Mouse (Mus musculus) MEL (cell line): Measurements from ENCODE around the gene Efna4. TPM values are rescaled to one million over a fixed set of nuclear protein-coding genes. Genes with fewer than 3 reads are reported as not detected.

ENCODE experiments used
- DNase-seq: peaks from one replicate; pipeline ENCODE4 v3.0.0; 2011; ENCODE audit warnings: low read depth, low spot score
- H3K27ac ChIP-seq: 2 replicates; pipeline ENCODE4 v1.5.1; 2012; ENCODE audit warnings: low read depth, mild to moderate bottlenecking, control low read depth, low read length, moderate library complexity; ENCODE audit not compliant: control insufficient read depth
- H3K27me3 ChIP-seq, 2 experiments: fragments of 150-350 bp in 1 of 2; sonication (generic) in 1 of 2; 2 replicates each; pipeline ENCODE4 v1.6.1; 2012; ENCODE audit warnings: low read length in 2 of 2, mild to moderate bottlenecking in 2 of 2, improper control_type of control experiment in 1 of 2, moderate library complexity in 1 of 2; ENCODE audit not compliant: insufficient read depth in 2 of 2, control insufficient read depth in 1 of 2
- H3K36me3 ChIP-seq, 2 experiments: 2 replicates each; pipeline ENCODE4 v1.6.1; 2012 to 2014; ENCODE audit warnings: low read length in 2 of 2, improper control_type of control experiment in 1 of 2, inconsistent platforms in 1 of 2, mild to moderate bottlenecking in 1 of 2; ENCODE audit not compliant: insufficient read depth in 2 of 2, control insufficient read depth in 1 of 2
- H3K4me1 ChIP-seq, 2 experiments: fragments of 150-350 bp in 1 of 2; sonication (generic) in 1 of 2; 2 replicates each; pipeline ENCODE4 v1.6.1; 2012; ENCODE audit warnings: low read length in 2 of 2, improper control_type of control experiment in 1 of 2, mild to moderate bottlenecking in 1 of 2; ENCODE audit not compliant: insufficient read depth in 2 of 2, control insufficient read depth in 1 of 2
- H3K4me3 ChIP-seq, 2 experiments: fragments of 150-350 bp in 1 of 2; sonication (generic) in 1 of 2; 2 replicates each; pipeline ENCODE4 v1.5.1; 2012; ENCODE audit warnings: low read depth in 2 of 2, low read length in 2 of 2, mild to moderate bottlenecking in 2 of 2, moderate library complexity in 2 of 2, control low read depth in 1 of 2, improper control_type of control experiment in 1 of 2; ENCODE audit not compliant: control insufficient read depth in 1 of 2, insufficient read depth in 1 of 2
- H3K79me2 ChIP-seq: 2 replicates; pipeline ENCODE4 v1.6.1; 2012; ENCODE audit warnings: mild to moderate bottlenecking, low read length, moderate library complexity; ENCODE audit not compliant: control insufficient read depth, poor library complexity, insufficient read depth
- H3K9ac ChIP-seq: 2 replicates; pipeline ENCODE4 v1.6.1; 2012; ENCODE audit warnings: low read depth, mild to moderate bottlenecking, control low read depth, low read length, moderate library complexity; ENCODE audit not compliant: control insufficient read depth, poor library complexity, severe bottlenecking
- H3K9me3 ChIP-seq: fragments of 150-350 bp; sonication (generic); replicated peaks from 2 replicates; pipeline ENCODE4 v1.6.1; 2012; ENCODE audit warnings: mild to moderate bottlenecking, low read length, improper control_type of control experiment, moderate library complexity; ENCODE audit not compliant: insufficient read depth
- CTCF ChIP-seq, 3 experiments: IDR thresholded peaks in 2 of 3; conservative IDR thresholded peaks in 1 of 3; 2 replicates each; pipeline ENCODE4 v1.5.1; 2011 to 2012; ENCODE audit warnings: low read length in 3 of 3, low read depth in 2 of 3, mild to moderate bottlenecking in 2 of 3, improper control_type of control experiment in 1 of 3, inconsistent platforms in 1 of 3, mixed read lengths in 1 of 3, moderate library complexity in 1 of 3; ENCODE audit not compliant: control insufficient read depth in 1 of 3, insufficient read depth in 1 of 3, poor library complexity in 1 of 3, severe bottlenecking in 1 of 3
- E2F4 ChIP-seq: IDR thresholded peaks from 2 replicates; pipeline ENCODE4 v1.6.1; 2011; ENCODE audit warnings: low read depth, low read length, improper control_type of control experiment, borderline replicate concordance
- GABPA ChIP-seq: IDR thresholded peaks from 2 replicates; pipeline ENCODE4 v1.6.1; 2012; ENCODE audit warnings: low read depth, mild to moderate bottlenecking, inconsistent platforms, low read length, improper control_type of control experiment, moderate library complexity
- GATA1 ChIP-seq: IDR thresholded peaks from 2 replicates; pipeline ENCODE4 v1.6.1; 2011; ENCODE audit warnings: low read depth, low read length, improper control_type of control experiment
- HCFC1 ChIP-seq: IDR thresholded peaks from 2 replicates; pipeline ENCODE4 v1.6.1; 2012; ENCODE audit warnings: low read depth, mild to moderate bottlenecking, inconsistent platforms, low read length, improper control_type of control experiment, moderate library complexity
- JUND ChIP-seq: IDR thresholded peaks from 2 replicates; pipeline ENCODE4 v1.6.1; 2011; ENCODE audit warnings: low read depth, mild to moderate bottlenecking, improper control_type of control experiment, low read length
- MAX ChIP-seq: IDR thresholded peaks from 2 replicates; pipeline ENCODE4 v1.6.1; 2011; ENCODE audit warnings: low read length, improper control_type of control experiment
- MAZ ChIP-seq: IDR thresholded peaks from 2 replicates; pipeline ENCODE4 v1.6.1; 2012; ENCODE audit warnings: low read depth, mild to moderate bottlenecking, inconsistent platforms, low read length, improper control_type of control experiment
- MEF2A ChIP-seq: IDR thresholded peaks from 2 replicates; pipeline ENCODE4 v1.6.1; 2014; ENCODE audit warnings: low read depth, mild to moderate bottlenecking, inconsistent platforms, low read length, improper control_type of control experiment; ENCODE audit not compliant: poor library complexity, insufficient replicate concordance, severe bottlenecking; ENCODE audit errors: extremely low read depth
- MXI1 ChIP-seq: IDR thresholded peaks from 2 replicates; pipeline ENCODE4 v1.6.1; 2011; ENCODE audit warnings: mild to moderate bottlenecking, low read depth, low read length, improper control_type of control experiment
- MYB ChIP-seq: IDR thresholded peaks from 2 replicates; pipeline ENCODE4 v1.6.1; 2011; ENCODE audit warnings: mild to moderate bottlenecking, low read depth, low read length, improper control_type of control experiment
- NELFE ChIP-seq: IDR thresholded peaks from 2 replicates; pipeline ENCODE4 v1.6.1; 2011; ENCODE audit warnings: low read depth, low read length, improper control_type of control experiment
- NRF1 ChIP-seq: IDR thresholded peaks from 2 replicates; pipeline ENCODE4 v1.6.1; 2014; ENCODE audit warnings: low read depth, mild to moderate bottlenecking, inconsistent platforms, low read length, improper control_type of control experiment, moderate library complexity; ENCODE audit not compliant: poor library complexity, insufficient read depth, severe bottlenecking
- POLR2A ChIP-seq, 2 experiments: IDR thresholded peaks; 2 replicates each; pipeline ENCODE4 v1.6.1; 2011 to 2012; ENCODE audit warnings: low read length in 2 of 2, mild to moderate bottlenecking in 2 of 2, control low read depth in 1 of 2, improper control_type of control experiment in 1 of 2, low read depth in 1 of 2, moderate library complexity in 1 of 2; ENCODE audit not compliant: control insufficient read depth in 1 of 2, insufficient read depth in 1 of 2, poor library complexity in 1 of 2
- POLR2AphosphoS2 ChIP-seq: IDR thresholded peaks from 2 replicates; pipeline ENCODE4 v1.6.1; 2011; ENCODE audit warnings: low read length, improper control_type of control experiment
- RAD21 ChIP-seq: IDR thresholded peaks from 2 replicates; pipeline ENCODE4 v1.6.1; 2011; ENCODE audit warnings: mild to moderate bottlenecking, low read depth, low read length, improper control_type of control experiment
- SIN3A ChIP-seq: IDR thresholded peaks from 2 replicates; pipeline ENCODE4 v1.6.1; 2012; ENCODE audit warnings: low read length, improper control_type of control experiment, inconsistent platforms
- SMC3 ChIP-seq: IDR thresholded peaks from 2 replicates; pipeline ENCODE4 v1.6.1; 2011; ENCODE audit warnings: low read depth, low read length, improper control_type of control experiment
- TBP ChIP-seq: IDR thresholded peaks from 2 replicates; pipeline ENCODE4 v1.8.0; 2011; ENCODE audit warnings: low read depth, low read length, improper control_type of control experiment
- TCF12 ChIP-seq: IDR thresholded peaks from 2 replicates; pipeline ENCODE4 v1.6.1; 2014; ENCODE audit warnings: low read depth, mild to moderate bottlenecking, inconsistent platforms, low read length, improper control_type of control experiment, moderate library complexity
- UBTF ChIP-seq: IDR thresholded peaks from 2 replicates; pipeline ENCODE4 v1.6.1; 2012; ENCODE audit warnings: low read depth, mild to moderate bottlenecking, inconsistent platforms, low read length, improper control_type of control experiment, moderate library complexity, borderline replicate concordance; ENCODE audit not compliant: insufficient read depth
- USF2 ChIP-seq, 2 experiments: IDR thresholded peaks; 2 replicates each; pipeline ENCODE4 v1.6.1; 2011 to 2012; ENCODE audit warnings: improper control_type of control experiment in 2 of 2, low read length in 2 of 2, borderline replicate concordance in 1 of 2, inconsistent platforms in 1 of 2, low read depth in 1 of 2, mild to moderate bottlenecking in 1 of 2; ENCODE audit not compliant: insufficient read depth in 1 of 2
- ZC3H11A ChIP-seq: IDR thresholded peaks from 2 replicates; pipeline ENCODE4 v1.6.1; 2012; ENCODE audit warnings: low read depth, mild to moderate bottlenecking, inconsistent platforms, low read length, improper control_type of control experiment
- ZKSCAN1 ChIP-seq: IDR thresholded peaks from 2 replicates; pipeline ENCODE4 v1.6.1; 2012; ENCODE audit warnings: low read depth, mild to moderate bottlenecking, inconsistent platforms, low read length, improper control_type of control experiment, moderate library complexity
- ZMIZ1 ChIP-seq: IDR thresholded peaks from 2 replicates; pipeline ENCODE4 v1.6.1; 2012; ENCODE audit warnings: low read depth, mild to moderate bottlenecking, inconsistent platforms, low read length, improper control_type of control experiment, moderate library complexity
- polyA plus RNA-seq, 2 experiments: library from polyadenylated mRNA; stranded (reverse) in 1 of 2; unstranded in 1 of 2; fragments of >175 nt in 1 of 2; fragments of >200 nt in 1 of 2; gene quantifications; 2 replicates each; pipeline versions ENCODE4 v1.2.1 to v1.2.4; 2012; ENCODE audit warnings: low replicate concordance in 2 of 2, low read depth in 1 of 2; ENCODE audit not compliant: insufficient read length in 2 of 2, insufficient read depth in 1 of 2, missing spikeins in 1 of 2
- total RNA-seq: library from RNA; depleted of rRNA; stranded (reverse); fragments of 300-350 nt; gene quantifications from 2 replicates; pipeline ENCODE4 v1.2.3, GENCODE M21; 2012; rRNA removed

The Efna4 gene
- total RNA-seq (1.4 and 1.9 TPM in 2 replicates), polyA plus RNA-seq (1 to 10 TPM in 1 of 2 experiments, not detected in 1; 4.5 TPM)

- H3K9ac ChIP-seq, result peak within 1 kb of the TSS; percentile 71
- H3K4me3 ChIP-seq, result peak within 1 kb of the TSS; percentile 70 to 94
- TF ChIP-seq UBTF (peak; percentile 84; the same call in 1 of the 2 replicates), NELFE (peak; percentile 31; the same call in 1 of the 2 replicates), TBP (0 out of 2 replicates have a peak, but pooled peaks have one; percentile 27), HCFC1 (peak; percentile 67), POLR2A (IDR thresholded peaks at IDR 0.05; ENCODE audit: control insufficient read depth in 1 of 2, insufficient read depth in 1 of 2, low read depth in 1 of 2, low read length in 2 of 2, poor library complexity in 1 of 2) (peak in 1 of 2 experiments; percentile 23; a peak in 1 of 4 replicates), SMC3 (0 out of 2 replicates have a peak, but pooled peaks have one; percentile 2), SIN3A (peak; percentile 89), E2F4 (no peak), ZC3H11A (no peak), JUND (no peak), MXI1 (0 out of 2 replicates have a peak, but pooled peaks have one; percentile 47), MAX (0 out of 2 replicates have a peak, but pooled peaks have one; percentile 14), MAZ (peak; percentile 84), TCF12 (no peak; the same call in 1 of the 2 replicates)
- TF ChIP-seq, all 39 proteins: peak for 10
- no peaks in the 10 kb centered on the region; the same call in 1 of the 2 replicates for H3K79me2 ChIP-seq
- H3K27ac ChIP-seq, result no peak within 1 kb of the TSS
- H3K36me3 ChIP-seq, result peaks cover 0 to 8% of the 10 kb centered on the region in 2 experiments; a peak in 2 of 4 replicates
- H3K9me3 ChIP-seq, result no peaks in the 10 kb centered on the region
- DNase-seq, result peak; percentile 90
- H3K27me3 ChIP-seq, result no peaks in the 10 kb centered on the region
- H3K4me1 ChIP-seq, result peaks cover 4 to 11% of the 10 kb centered on the region in 2 experiments
Measured at GRCm38 (mm10) chr3:89337721-89338578, at the start of gene Efna4. Gene Efna4 (minus strand): TSS chr3:89338028.

- Histone ChIP-seq H3K27me3 (no peaks in the 10 kb centered on the region), H3K4me1 (peaks cover 11 to 36% of the 10 kb centered on the region in 2 experiments), H3K9me3 (no peaks in the 10 kb centered on the region), H3K27ac (no peak overlapping the region), H3K79me2 (peaks cover 5% of the 10 kb centered on the region; the same call in 1 of the 2 replicates), H3K9ac (no peak overlapping the region), H3K4me3 (no peak overlapping the region), H3K36me3 (peaks cover 0 to 30% of the 10 kb centered on the region in 2 experiments; a peak in 2 of 4 replicates)
- no peak for DNase-seq
- TF ChIP-seq SMC3 (no peak), USF2 (IDR thresholded peaks at IDR 0.05; ENCODE audit: borderline replicate concordance in 1 of 2, insufficient read depth in 1 of 2, low read depth in 1 of 2, low read length in 2 of 2) (no peak), ZMIZ1 (no peak), MEF2A (no peak), MXI1 (no peak), HCFC1 (no peak), POLR2AphosphoS2 (no peak), RAD21 (no peak), GABPA (no peak), MYB (no peak), GATA1 (no peak), TBP (no peak), CTCF (IDR thresholded peaks at IDR 0.05 in 2 of 3, conservative IDR thresholded peaks at IDR 0.05 in 1 of 3; ENCODE audit: control insufficient read depth in 1 of 3, insufficient read depth in 1 of 3, low read depth in 2 of 3, low read length in 3 of 3, poor library complexity in 1 of 3, severe bottlenecking in 1 of 3) (no peak), ZC3H11A (no peak), NRF1 (no peak), ZKSCAN1 (no peak), NELFE (no peak)
Measured at GRCm38 (mm10) chr3:89386438-89387420, 48.9 kb upstream of the Efna4 start.
